Mouse (Mus musculus) mouse trophoblast stem cell (cell line): ENCODE results near the gene Lifr.

Experiments used
- in situ Hi-C, 2 experiments: fragments of 300-500 bp; cut with MseI, MboI; formaldehyde crosslinking; loops; 2 replicates in 1 of 2; 3 replicates in 1 of 2; pipeline ENCODE4 v1.15.1; 2025

The Lifr gene

DNA sequence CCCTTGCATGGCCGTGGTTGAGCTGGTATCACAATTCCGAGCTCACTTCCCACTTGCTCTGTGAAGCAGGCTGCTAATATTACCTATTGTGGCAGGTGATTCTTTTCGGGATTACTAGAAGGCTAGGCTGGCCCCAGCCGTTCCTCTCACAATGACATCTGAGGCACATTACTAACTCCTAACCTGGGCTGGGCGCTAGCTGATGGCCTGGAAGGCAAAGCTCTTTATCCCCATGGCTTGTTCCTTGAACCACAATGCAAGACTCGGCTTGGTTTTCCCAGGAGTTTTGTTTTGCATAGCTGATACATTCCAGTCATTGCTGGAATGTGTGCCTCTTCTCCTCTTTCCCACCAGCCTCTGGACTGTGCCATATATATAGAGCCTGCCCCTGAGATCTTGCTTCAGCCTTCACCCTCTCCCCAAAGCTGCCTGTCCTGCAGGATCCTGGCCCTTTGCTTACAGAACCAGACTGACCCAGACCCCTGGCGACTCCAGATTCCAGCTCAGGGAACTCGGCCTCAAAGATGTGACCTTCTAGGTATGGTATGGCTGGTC, at the start of gene Lifr:
Gene Lifr, plus strand, starts transcription at position 404 of the 555 bp plus-strand sequence.
- in situ Hi-C loops: no loop called here

DNA sequence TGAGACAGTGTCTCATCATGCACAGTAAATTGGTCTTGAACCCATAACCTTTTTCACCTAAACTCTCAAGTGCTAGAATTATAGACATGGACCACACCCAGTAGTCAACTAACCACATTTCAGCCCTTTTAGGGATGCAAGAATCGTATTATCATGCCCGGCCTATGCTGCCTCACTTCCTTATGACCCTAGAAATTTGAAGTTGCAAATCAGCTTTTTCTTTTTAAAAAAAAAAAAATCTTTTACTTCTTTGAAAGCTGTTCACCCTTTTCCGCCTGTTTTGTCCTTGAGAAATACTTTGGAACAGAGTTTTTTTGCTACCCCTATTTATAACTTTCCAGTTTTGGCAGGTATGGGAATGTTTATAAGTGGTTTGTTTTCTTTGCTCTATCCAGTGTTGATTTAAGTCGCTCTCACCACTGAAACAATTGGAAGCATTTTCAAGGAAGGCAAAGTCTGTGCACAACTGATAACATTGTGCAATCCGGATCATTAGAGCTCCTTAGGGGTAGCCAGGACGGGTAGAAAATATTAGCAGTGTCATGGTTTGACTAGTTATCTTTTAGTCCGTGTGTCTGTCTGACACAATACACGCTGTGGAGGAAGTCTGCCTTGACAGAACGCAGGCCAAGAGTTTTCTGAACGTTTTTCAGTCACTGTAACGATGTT, 46.2 kb upstream of the Lifr start:
- in situ Hi-C loops: no loop called here

- in situ Hi-C loops: no loop called here
Observed at GRCm38 (mm10) chr15:7045056-7045455, 45.4 kb upstream of the Lifr start.

DNA sequence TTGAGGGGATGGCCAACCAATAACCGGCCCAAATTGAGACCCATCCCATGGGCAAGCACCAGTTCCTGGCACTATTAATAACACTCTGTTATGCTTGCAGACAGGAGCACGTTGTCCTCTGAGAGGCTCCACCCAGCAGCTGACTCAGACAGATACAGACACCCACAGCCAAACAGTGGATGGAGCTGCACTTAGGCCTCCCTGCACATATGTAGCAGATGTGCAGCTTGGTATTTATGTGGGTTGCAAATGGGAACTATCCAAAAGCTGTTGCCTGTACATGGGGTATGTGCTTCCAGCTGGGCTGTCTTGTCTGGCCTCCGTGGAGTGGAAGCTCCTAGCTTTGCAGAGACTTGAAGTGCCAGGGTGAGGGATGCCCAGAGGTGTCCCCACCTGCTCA, 42.5 kb upstream of the Lifr start:
- in situ Hi-C loops: no loop called here

DNA sequence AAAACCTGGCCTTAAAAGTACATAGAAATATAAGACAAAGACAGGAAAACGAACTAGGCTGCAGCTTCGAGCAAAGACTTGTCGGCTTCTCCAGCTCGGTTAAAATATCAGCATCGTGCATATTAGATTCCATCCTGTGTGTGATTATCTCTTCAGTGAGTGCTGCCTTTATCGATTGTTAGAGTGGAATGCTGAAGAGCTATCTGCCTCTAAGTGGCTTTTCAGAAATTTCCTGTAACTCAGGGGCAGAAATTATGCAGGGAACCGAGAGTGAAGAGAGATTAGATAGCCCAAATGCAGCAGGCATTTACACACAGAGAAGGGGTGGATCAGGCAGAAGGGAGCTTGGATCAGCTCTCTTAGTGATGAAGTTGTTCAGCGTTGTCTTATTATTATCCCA, 41.5 kb upstream of the Lifr start:
- in situ Hi-C loops: no loop called here

DNA sequence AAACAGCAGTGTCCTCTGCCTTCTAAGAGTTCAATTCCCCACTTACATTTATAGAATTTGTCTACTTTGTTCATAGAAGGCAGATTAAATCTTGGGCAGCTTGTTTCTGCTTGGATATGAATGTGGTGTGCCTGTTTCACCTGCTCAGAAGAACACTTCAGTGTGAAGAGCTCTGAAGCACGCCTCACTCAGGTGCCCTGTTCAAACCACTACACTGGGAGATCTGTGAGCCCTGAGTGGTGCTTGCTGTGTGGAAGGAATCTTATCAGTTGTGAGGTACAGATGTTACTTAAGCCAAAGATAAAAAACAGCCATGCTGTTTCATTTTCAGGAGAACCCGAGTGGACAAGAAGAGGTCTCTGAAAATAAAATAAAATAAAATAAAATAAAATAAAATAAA, 38.7 kb upstream of the Lifr start:
- in situ Hi-C loops: no loop called here

DNA sequence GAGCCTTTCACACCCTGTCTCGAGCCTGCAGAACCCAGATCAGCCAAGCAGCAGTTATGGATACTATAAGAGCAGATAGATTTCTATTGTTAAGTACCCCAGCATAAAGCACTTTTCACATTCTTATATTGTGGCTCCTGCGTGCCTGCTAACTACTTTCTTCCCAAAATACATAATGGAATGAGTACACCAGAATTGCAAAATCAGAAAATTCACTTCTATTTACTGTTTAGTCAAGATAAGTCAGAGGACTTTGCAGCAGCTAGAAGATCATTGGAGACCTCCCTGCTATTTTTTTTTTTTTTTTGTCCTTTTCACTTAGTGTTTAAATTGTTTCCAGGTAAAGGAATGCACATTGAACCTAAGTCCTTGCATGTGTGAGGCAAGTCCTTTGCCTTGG, 38.3 kb upstream of the Lifr start:
- in situ Hi-C loops: no loop called here

- in situ Hi-C loops: no loop called here
Observed at GRCm38 (mm10) chr15:7056851-7057250, 33.6 kb upstream of the Lifr start.

- in situ Hi-C loops: no loop called here
Observed at GRCm38 (mm10) chr15:7060522-7060921, 29.9 kb upstream of the Lifr start.

DNA sequence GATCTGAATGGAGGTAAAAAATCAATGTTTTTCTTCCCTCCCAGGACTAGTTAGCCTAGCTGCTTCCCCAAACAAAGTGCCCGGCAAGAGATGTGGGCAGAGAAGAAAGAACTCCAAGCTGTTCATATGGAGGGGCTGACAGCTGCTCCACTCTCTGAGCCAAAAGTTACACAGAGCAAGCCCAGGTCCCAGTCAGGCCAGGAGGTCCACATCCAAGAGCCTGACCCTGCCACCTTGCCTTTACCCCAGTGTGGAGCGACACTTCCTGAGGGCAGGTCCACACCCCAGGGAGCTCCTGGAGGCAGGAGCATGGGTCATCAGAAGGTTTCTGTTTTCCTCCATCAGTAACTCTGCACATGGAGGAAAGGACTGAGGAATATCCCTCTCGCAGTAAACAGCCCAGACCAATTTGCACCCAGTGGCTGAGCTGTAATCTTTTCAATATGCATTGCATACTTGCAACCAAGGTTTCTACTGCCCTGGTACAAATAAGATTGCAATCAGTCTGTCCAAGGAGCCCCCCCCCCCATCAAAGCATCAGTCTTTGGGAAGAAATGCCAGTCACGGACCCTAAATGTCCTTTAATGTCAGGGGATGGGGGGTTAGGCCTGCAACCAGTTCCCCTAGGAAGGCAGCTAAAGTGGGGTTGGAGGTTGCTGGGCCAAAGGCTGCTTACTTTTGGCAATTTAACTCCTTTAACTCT, 28.3 kb upstream of the Lifr start:
- in situ Hi-C loops: no loop called here

DNA sequence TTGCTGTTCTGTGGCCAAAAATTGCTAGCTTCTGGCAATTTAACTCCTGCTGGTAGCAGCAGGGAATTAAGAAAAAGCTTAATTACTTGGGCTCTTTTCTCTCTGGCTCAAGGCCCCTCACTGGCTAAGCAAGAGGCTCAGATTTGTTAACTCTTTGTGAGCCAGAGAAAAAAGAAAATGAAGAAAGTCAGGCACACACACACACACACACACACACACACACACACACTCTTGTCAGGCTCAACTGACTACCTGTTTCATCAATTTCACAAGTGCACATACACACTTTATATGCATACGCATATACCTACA, 27.8 kb upstream of the Lifr start:
- in situ Hi-C loops: no loop called here

- in situ Hi-C loops: no loop called here
Observed at GRCm38 (mm10) chr15:7063521-7064240, 26.7 kb upstream of the Lifr start.

DNA sequence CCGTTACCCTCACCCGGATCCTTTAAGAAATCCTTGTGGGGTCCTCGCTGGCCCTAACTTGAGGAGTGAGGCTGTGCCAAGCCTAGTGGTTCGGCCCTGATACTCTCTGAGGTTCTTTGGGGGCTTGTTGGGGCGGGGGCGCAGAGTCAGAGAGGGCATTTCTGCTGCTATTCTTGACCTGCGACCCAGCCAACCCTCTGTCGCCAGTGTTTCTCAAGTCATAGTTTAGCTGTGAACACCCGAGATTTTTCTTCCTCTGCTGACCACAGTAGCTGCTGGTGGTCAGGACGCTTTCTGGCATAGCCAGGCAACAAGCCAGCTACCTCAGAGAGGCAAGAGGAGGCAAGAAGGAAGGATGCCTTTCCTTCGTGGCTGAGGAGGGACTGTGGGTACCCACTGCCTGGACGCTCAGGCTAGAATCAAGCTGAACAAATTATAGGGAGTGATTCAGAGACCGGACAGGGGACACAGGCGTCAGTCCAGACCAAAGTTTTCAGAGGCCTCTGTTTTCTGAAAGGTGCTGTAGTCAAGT, 25.4 kb upstream of the Lifr start:
- in situ Hi-C loops: no loop called here

- in situ Hi-C loops: no loop called here
Observed at GRCm38 (mm10) chr15:7065624-7066023, 24.8 kb upstream of the Lifr start.

GRCm38 (mm10) chr15:7066752-7067151, 23.7 kb upstream of the Lifr start:
- in situ Hi-C loops: no loop called here

- in situ Hi-C loops: no loop called here
Observed at GRCm38 (mm10) chr15:7069374-7069773, 21.0 kb upstream of the Lifr start.

DNA sequence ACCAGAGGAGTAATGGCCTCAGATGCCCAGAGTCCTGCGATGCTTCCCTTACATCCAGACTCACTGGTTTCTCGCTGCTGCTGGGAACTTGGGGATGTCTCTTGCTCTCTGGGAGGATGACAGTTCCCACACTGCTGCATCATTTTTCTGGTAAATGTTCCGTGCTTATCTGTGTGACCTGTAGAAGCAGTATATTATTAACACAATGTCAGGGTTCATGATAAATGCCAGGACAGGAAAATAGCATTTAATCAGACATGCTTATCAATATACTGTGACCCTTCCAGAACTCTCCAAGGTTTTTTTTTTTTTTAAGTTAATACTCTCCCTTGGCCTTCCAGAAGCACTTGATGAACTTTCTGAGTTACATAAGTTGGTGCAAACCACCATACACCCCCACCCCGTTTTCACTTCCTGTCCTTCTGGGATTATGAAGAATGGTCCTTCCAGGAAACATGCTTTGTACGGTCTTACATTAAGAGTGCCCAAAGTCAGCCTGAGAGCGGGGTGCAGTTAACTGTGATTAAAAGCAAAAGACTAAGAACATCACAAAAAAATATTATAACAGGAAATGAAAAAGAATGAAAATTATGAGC, 20.1 kb upstream of the Lifr start:
- in situ Hi-C loops: loop anchor here (5.0 kb wide), 1 partner anchor 578 kb away; no protein-coding TSS in a partner anchor

DNA sequence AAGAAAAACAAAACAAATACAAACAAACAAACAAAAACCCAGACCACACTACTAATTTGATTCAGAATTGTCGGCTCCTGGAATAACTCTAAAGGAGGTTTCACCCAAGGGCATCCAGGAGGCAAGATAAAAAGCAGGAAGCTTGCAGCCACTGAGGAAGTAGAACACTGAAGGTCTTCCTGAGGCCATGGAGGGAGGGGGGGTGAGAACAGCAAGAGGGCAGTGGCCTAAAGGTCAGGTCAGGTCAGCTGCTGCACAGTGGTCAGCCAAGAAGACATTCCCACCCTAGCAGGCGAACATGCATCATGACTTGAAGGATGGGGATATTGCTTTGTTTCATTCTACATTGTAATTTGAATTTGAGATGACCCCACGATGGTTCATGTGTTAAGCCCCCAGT, 17.1 kb upstream of the Lifr start:
- in situ Hi-C loops: loop anchor here (5.0 kb wide), 1 partner anchor 581 kb away; no protein-coding TSS in a partner anchor

DNA sequence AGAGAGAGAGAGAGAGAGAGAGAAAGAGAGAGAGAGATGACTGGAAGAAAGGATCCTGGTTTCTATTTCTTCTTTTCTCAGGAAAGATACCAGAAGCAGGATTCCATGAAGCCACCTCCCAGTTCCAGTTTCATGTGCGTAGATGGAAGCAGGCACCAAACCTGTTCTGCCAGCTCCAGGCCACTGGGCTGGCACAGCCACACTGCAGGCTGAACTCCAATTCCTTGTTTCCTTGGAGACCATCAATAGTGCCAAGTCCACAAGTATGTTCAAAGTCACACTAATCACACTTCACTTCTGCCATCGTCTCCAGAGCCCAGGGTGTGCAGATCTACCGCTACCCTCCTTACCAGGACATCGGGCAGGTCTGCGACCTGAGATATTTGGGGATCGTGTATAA, 15.2 kb upstream of the Lifr start:
- in situ Hi-C loops: no loop called here

- in situ Hi-C loops: no loop called here
Observed at GRCm38 (mm10) chr15:7078356-7078755, 12.1 kb upstream of the Lifr start.

GRCm38 (mm10) chr15:7079631-7080337, 10.6 kb upstream of the Lifr start:
- in situ Hi-C loops: no loop called here
